Mouse (Mus musculus) spleen, adult 2 months (tissue): ENCODE measurements around the gene Casp9. TPM values are rescaled to one million over a fixed set of nuclear protein-coding genes. Genes with fewer than 3 reads are reported as not detected.

Experiments used
- DNase-seq, 2 experiments: peaks; one replicate each; pipeline versions ENCODE4 v3.0.0 to v3.0.0-alpha.2; 2012 to 2021; ENCODE audit warnings: low spot score in 2 of 2, low read depth in 1 of 2
- H3K27ac ChIP-seq: fragments of 200-500 bp; 2 replicates; pipeline ENCODE4 v1.5.1; 2012; ENCODE audit warnings: low read length, inconsistent platforms; ENCODE audit not compliant: insufficient read depth
- H3K27me3 ChIP-seq: fragments of 200-500 bp; 2 replicates; pipeline ENCODE4 v1.6.1; 2012; ENCODE audit warnings: mild to moderate bottlenecking, moderate library complexity, low read length, inconsistent platforms; ENCODE audit not compliant: control insufficient read depth, insufficient read depth
- H3K36me3 ChIP-seq: fragments of 200-500 bp; 2 replicates; pipeline ENCODE4 v1.6.1; 2012; ENCODE audit warnings: mild to moderate bottlenecking, low read length, inconsistent platforms; ENCODE audit not compliant: control insufficient read depth, insufficient read depth
- H3K4me1 ChIP-seq: fragments of 200-500 bp; 2 replicates; pipeline ENCODE4 v1.6.1; 2011; ENCODE audit warnings: inconsistent platforms; ENCODE audit not compliant: control insufficient read depth, insufficient read depth, insufficient read length
- H3K4me3 ChIP-seq: fragments of 200-500 bp; 2 replicates; pipeline ENCODE4 v1.5.1; 2011; ENCODE audit warnings: mild to moderate bottlenecking, inconsistent platforms; ENCODE audit not compliant: insufficient read depth, insufficient read length; ENCODE audit errors: extremely low read depth
- CTCF ChIP-seq: fragments of 200-500 bp; IDR thresholded peaks from 2 replicates; pipeline ENCODE4 v1.5.1; 2011; ENCODE audit warnings: mild to moderate bottlenecking, inconsistent platforms; ENCODE audit not compliant: insufficient read depth, insufficient read length, insufficient replicate concordance; ENCODE audit errors: extremely low read depth
- POLR2A ChIP-seq: fragments of 200-500 bp; IDR thresholded peaks from 2 replicates; pipeline ENCODE4 v1.6.1; 2011; ENCODE audit warnings: low read depth, low read length, inconsistent platforms
- WGBS: fragments of 180-500 bp; shearing (Covaris S2); methylation state at CpG from one replicate; pipeline ENCODE4 v1.1.7; 2018; 5-methylcytosine and 5-hydroxymethylcytosine counted together
- polyA plus RNA-seq: library from polyadenylated mRNA; depleted of rRNA; stranded (reverse); fragments of >200 nt; gene quantifications from 2 replicates; pipeline ENCODE4 v1.2.3, GENCODE M21; 2012

Casp9 gene
- polyA plus RNA-seq, 1 experiment = 18.4 TPM

GRCm38 (mm10) chr4:141826060-141826459 lies 32.6 kb downstream of the Casp9 start, which contains the start of gene Cela2a:
Cela2a (minus strand) TSS chr4:141826160.
- no peak for DNase-seq
- H3K4me3 ChIP-seq = no peak within 1 kb of the TSS
- 74% methylated on average over 5 of the region's 5 CpGs for WGBS
- no peak for TF ChIP-seq CTCF
- TF ChIP-seq POLR2A = no peak
- no peaks in the 10 kb centered on the region for H3K27me3 ChIP-seq
- H3K4me1 ChIP-seq = no peaks in the 10 kb centered on the region
- H3K27ac ChIP-seq = no peak within 1 kb of the TSS
- no peaks in the 10 kb centered on the region for H3K36me3 ChIP-seq

DNA sequence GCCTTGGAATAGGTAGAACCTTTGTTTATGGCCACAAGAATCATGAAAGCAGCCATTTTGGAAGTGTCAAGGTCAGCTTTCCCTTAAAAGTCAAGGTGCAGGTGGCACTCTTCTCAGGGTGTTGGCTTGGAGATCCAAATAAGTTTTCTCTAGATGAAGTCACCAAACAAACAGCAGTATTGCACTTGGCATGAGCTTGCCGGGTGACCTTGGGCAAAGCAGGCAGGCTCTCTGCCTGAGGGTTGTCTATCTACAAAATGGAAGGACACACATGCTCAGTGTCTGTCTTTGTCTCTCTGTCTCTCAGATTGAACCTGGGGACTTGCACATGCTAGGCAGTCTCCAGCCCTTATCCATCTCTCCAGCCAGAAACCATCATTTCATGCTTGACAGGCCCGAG lies 34.0 kb downstream of the Casp9 start:
- TF ChIP-seq POLR2A = no peak
- TF ChIP-seq CTCF = no peak
- Histone ChIP-seq H3K27ac (no peak overlapping the region), H3K27me3 (no peaks in the 10 kb centered on the region), H3K4me3 (no peak overlapping the region), H3K36me3 (no peaks in the 10 kb centered on the region), H3K4me1 (no peaks in the 10 kb centered on the region)
- no peak for DNase-seq
- 91% methylated on average over 2 of the region's 2 CpGs for WGBS

- DNase-seq = no peak
- 44% methylated on average over 4 of the region's 4 CpGs for WGBS
- no peak overlapping the region for H3K4me3 ChIP-seq
- no peak for TF ChIP-seq CTCF
- no peak for TF ChIP-seq POLR2A
- no peaks in the 10 kb centered on the region for H3K27me3 ChIP-seq
- no peaks in the 10 kb centered on the region for H3K36me3 ChIP-seq
- no peak overlapping the region for H3K27ac ChIP-seq
- no peaks in the 10 kb centered on the region for H3K4me1 ChIP-seq
Observed at GRCm38 (mm10) chr4:141828177-141828576, 34.8 kb downstream of the Casp9 start.

GRCm38 (mm10) chr4:141830381-141830780 lies 37.0 kb downstream of the Casp9 start:
- no peak for TF ChIP-seq CTCF
- 80% methylated on average over 11 of the region's 11 CpGs for WGBS
- Histone ChIP-seq H3K4me3 (no peak overlapping the region), H3K27me3 (no peaks in the 10 kb centered on the region), H3K36me3 (no peaks in the 10 kb centered on the region), H3K27ac (no peak overlapping the region), H3K4me1 (no peaks in the 10 kb centered on the region; the same call in 1 of the 2 replicates)
- no peak for DNase-seq

DNA sequence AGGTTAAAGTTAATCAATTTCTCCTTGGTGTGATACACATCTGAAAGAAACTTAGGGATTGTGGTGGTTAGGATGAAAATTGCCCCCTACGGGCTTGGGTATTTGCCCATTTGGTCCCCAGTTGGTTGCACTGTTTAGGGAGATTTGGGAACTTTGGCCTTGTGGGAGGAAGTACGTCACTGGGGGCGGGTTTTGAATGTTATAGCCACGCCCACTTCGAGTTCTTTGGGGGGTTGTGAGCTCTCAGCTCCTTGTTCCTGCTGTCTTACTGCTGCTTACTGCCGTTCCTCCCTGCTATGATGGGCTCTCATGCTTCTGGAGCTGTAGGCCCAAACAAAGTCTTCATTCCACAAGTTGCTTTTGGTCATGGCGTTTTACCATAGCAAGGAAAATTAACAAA lies 37.9 kb downstream of the Casp9 start:
- Histone ChIP-seq H3K36me3 (no peaks in the 10 kb centered on the region), H3K27ac (no peak overlapping the region), H3K4me1 (no peaks in the 10 kb centered on the region; the same call in 1 of the 2 replicates), H3K4me3 (no peak overlapping the region), H3K27me3 (no peaks in the 10 kb centered on the region)
- TF ChIP-seq POLR2A (no peak), CTCF (no peak)
- WGBS = 78% methylated on average over 7 of the region's 7 CpGs
- no peak for DNase-seq

- Histone ChIP-seq H3K4me3 (no peak overlapping the region), H3K27ac (no peak overlapping the region), H3K27me3 (no peaks in the 10 kb centered on the region), H3K36me3 (no peaks in the 10 kb centered on the region), H3K4me1 (no peaks in the 10 kb centered on the region; the same call in 1 of the 2 replicates)
- TF ChIP-seq POLR2A = no peak
- no peak for TF ChIP-seq CTCF
- 78% methylated on average over 1 of the region's 1 CpGs for WGBS
- DNase-seq = no peak
Observed at GRCm38 (mm10) chr4:141833911-141834310, 40.5 kb downstream of the Casp9 start.

GRCm38 (mm10) chr4:141834536-141835095 lies 41.2 kb downstream of the Casp9 start:
- Histone ChIP-seq H3K4me3 (no peak overlapping the region), H3K36me3 (no peaks in the 10 kb centered on the region), H3K4me1 (no peaks in the 10 kb centered on the region; the same call in 1 of the 2 replicates), H3K27me3 (no peaks in the 10 kb centered on the region), H3K27ac (no peak overlapping the region)
- WGBS = 40% methylated on average over 5 of the region's 5 CpGs
- no peak for DNase-seq
- TF ChIP-seq CTCF (no peak), POLR2A (no peak)
